Mouse (Mus musculus): ENCODE measurements around the gene Gm27021. TPM values are rescaled to one million over a fixed set of nuclear protein-coding genes. Genes with fewer than 3 reads are reported as not detected.

Gene Gm27021
- total RNA-seq, 2 experiments from 2014 or later, result not detected

DNA sequence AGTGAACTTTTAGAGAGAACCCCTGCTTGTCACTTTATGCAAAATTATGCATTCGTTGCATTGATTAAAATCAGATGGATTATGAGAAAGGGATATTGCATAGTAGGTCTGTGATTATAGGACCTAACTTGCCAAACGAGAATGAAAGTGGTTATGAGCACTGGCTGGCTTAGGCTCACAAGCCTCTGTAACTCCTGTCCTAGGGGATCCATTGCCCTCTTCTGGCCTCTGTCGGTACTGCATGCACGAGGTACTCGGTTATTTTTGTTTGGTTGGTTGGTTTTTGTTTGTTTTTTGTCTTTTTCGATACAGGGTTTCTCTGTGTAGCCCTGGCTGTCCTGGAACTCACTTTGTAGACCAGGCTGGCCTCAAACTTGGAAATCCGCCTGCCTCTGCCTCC, 60.0 kb downstream of the Gm27021 start:
- peak; percentile 71 to 82 for DNase-seq (ENCODE audit: low spot score in 2 of 2)

DNA sequence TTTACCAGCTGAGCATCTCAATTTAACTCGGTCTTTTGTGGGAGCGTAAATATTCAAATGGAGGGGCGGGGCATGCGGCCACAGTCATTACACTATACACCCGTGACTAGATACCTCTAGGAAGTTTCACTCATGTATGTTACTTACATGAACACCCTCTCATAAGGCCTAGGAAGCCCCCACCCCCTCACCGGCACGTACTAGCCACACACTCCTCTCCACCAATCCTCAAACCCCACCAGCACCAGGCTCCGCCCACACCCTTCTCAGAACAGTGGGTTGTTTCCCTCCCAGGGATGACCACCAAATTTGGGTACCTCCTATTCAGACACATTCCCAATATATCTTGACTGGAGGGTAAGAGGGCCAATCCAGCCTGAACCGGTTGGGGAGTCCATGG, 60.4 kb downstream of the Gm27021 start:
- no peak for DNase-seq (ENCODE audit: low spot score in 2 of 2)

DNA sequence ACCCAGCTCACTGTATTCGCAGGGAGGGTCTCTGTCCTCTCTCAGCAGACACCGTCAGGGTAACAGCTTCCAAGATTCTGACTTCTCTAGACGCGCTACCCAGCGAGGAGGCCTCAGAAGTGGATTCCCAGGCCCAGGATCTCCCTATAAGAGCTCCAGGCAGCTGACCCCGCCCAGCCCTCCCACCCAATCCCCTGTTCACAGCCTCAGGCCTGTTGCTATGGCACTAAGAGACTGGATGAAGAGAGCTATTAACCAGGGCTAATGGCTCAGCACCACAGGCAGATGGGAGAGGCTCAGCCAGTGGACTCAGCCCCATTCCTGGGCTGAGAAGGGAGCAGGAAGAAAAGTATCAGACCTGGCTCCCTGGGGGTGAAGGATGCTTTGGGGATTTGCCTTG, 65.2 kb downstream of the Gm27021 start:
- DNase-seq (ENCODE audit: low spot score in 2 of 2), result no peak

DNA sequence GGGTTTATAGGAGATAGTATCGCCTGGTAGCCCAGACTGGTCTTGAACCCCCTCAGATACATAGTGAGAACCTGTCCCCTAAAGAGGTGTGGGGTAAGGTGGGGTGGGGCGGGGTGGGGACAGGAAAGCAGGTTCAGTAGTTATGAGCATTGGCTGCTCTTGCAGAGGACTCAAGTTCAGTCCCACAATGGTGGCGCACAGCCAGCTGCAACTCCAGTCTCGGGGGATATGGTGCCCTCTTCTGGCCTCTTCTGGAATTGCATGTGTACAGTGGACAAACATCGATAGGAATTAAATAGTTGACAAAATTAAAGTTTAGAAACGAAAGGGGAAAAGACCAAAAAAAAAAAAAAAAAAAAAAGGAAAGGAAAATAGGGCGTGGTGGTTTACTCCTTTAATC, 68.4 kb downstream of the Gm27021 start:
- DNase-seq (ENCODE audit: low spot score in 2 of 2), result peak; percentile 80 to 87

DNA sequence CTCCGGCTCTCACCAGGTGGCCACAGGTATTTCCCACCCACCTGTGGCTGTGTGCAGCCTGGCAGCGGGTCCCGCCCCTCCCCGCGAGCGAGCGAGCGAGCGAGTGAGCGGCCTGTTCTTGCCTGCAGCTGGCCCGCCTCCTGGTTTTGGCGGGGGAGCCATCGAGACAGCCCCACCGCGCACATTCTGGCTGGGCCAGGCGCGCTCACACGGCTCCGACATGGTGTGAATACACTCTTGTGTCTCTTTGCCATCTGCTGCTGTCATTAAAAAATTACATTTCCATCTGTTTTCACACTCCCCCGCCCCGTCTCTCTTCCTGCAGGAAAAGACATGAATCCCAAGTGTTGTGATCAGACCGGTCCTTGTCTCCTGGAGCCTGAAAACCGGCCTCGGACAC, 69.3 kb downstream of the Gm27021 start:
- no peak for DNase-seq (ENCODE audit: low spot score in 2 of 2)

DNA sequence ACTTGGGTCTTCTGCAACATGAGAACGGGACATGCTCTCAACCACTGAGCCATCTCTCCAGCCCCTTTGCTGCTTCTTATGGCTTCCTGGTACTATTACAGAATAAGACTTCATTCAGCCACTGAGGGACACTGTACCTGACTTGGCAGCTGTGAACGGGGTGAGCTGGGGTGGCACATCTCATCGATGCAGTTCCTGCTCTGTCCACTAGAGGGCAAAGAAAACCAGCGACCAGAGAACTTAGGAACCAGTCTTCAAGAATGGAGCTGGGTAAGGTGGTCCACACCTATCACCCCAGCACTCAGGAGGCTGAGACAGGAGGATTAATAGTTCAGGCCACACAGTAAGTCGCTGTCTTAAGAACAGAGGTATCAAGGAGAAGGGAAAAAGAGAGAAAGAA, 71.9 kb downstream of the Gm27021 start:
- peak; percentile 56 to 57 for DNase-seq (ENCODE audit: low spot score in 2 of 2)

DNA sequence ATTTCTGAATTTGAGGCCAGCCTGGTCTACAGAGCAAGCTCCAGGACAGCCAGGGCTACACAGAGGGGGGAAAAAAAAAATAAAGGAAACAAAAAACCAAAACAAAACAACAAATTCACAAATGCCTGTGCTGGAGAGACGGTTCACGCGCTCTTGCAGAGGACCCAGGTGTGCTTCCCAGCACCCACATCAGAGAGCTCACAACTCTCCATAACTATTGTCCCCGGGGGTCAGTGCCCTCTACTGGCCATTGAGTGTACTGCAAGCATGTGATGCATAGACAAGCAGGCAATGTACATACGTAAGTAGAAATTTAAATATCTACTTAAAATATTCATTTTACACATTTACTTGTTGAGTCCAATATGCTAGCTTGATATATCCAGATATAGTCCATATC, 73.3 kb downstream of the Gm27021 start:
- DNase-seq (ENCODE audit: low spot score in 2 of 2), result no peak

DNA sequence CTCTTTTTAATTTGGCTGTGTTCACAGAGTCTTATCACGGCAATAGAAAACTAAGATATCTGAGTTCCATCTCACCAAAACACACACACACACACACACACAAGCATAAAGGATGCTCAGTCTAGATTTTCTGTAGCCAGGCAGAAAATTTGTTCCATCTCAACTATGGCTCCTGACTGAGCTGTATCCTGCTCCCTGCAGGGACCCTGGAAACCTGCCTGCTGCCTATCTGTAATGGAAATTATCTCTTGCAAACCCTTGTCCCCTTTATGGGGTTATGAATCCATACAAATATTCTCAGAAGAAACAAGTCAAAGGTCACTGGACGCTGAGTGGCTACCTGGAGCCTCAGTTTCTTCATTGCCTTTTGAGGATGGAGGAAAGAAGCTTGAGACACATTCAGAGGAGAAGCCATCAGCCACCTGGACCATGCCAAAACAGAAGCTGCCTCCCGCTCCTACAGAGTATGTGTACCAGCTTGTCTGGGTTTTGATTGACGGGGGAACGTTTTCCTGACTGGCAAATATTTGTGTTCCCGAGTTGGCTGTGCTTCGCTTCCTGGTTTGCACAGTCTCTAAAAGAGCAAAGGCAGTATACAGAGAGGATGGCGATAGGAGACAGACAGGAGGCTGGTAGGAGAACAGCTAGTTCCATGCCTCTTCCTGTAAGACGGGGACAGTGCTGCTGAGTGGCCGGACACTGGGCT, 76.1 kb downstream of the Gm27021 start:
- no peak for DNase-seq (ENCODE audit: low spot score in 2 of 2)

DNA sequence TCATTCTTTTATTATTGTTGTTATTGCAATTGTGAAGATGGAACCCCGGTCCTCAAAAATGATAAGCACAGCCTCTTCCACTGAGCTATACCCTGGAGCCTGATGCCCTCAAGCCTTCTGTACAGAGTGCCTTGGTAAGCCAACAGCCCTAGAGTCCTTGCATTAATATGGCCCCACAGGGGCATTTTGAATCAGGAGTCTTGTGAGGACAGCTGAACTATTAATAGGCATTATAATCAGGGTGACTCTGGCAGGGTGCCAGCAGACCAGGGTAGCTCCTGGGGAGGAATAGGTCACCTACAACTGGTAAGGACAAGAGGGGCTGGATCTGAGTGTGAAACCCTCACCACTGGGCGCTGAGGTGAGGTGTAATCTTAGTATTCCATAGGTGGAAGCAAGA, 78.0 kb downstream of the Gm27021 start:
- DNase-seq (ENCODE audit: low spot score in 2 of 2), result no peak

DNA sequence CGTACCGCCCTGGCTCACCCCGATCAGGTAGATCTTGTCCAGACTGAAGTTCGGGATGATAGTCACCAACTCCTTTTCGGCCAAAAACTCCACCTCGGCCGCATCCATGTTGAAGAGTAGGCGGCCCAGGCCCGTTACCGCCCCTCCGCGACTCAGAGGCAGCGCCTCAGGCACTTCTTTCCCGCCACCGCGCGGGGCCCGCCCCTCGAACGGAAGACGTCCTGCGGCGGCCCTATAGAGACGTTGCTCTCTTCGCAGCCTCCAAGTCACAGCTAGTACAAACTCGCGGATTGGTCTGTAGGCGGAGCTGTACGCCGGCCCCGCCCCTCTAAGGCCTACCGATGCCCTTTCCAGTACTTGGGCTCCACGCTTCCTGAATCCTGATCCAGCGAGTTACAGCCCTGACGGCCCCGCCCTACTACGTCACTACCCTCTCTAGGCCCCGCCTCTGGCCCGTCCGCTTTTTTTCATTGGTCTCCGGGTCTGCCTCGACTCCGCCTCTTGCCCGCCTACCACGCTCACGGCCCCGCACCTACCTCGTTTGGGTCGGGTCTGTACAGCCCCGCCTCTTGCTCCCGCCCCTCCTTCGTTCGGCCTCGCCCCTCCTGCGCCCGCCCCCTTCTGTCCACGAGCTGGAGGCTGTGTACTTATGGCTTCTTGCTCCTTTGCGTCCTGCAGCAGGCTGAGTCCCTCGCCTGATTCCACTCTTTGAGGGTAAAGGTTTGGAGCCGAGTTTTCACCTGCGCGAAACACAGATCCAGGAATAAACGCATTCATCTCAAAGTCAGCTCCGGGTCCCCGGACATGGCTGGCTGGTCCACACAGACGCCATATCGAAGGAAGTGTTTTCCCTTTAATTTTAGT, 78.7 kb downstream of the Gm27021 start, which contains the start of gene Gins2:
Gene Gins2 (minus strand): TSS at position 397 of the 864 bp plus-strand sequence.
- peak; percentile 96 for DNase-seq (ENCODE audit: low spot score in 2 of 2)

DNA sequence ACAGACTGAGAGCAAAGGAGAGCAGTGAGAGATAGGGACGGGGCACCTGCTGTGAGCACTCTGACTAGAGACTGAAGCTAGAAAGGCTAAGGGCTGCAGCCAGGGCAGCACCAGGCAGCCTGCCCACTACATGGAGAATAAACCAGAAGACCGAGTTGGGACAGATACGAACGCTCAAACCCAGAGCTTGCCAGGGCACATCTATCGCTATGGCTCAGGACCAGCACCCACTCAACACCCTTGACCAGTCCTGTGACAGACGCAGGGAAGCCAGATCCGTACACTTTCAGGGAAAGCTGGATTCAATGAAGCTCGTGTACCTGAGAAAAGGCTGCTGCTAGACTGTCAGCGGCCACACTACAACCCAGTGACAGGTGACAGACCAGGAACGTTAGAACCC, 82.4 kb downstream of the Gm27021 start:
- DNase-seq (ENCODE audit: low spot score in 2 of 2), result no peak

DNA sequence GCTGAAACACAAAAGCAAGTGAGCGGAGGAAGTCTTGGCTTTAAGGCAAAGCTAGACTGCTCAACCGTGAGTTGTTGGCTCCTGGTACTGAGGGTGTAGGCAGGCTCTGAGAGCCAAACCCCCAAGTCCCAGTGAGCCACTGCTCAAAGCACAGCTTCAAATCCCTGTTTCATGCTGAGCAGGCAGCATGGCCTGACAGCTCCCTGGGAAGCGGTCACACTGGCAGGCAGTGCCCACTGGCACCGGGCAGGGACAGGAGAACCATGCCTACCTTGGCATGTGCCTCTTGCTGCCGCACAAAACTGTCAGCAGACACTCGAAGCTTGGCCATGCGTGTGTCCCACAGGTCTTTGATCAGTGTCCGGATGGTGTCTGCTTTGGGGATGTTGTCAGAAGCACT, 86.1 kb downstream of the Gm27021 start:
- DNase-seq (ENCODE audit: low spot score in 2 of 2), result no peak

DNA sequence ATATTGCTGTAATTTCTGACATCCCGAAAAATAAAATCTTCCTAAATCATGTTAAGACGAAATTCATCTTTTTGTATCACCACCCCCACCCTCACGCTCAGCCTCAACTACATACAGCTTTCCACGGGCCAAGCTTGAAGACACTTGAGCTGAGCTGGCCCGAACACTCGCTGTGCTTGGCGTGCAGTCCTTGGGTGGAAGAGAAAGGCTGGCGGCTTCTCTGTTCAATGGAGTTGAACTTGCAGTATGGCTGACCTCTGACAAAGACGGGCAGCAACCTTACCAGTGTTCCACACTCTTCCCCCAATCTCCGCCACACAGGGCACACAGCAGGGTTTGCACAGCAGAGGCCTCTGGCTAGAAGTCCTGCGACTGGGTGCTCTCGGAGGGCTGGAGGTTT, 86.5 kb downstream of the Gm27021 start:
- no peak for DNase-seq (ENCODE audit: low spot score in 2 of 2)

DNA sequence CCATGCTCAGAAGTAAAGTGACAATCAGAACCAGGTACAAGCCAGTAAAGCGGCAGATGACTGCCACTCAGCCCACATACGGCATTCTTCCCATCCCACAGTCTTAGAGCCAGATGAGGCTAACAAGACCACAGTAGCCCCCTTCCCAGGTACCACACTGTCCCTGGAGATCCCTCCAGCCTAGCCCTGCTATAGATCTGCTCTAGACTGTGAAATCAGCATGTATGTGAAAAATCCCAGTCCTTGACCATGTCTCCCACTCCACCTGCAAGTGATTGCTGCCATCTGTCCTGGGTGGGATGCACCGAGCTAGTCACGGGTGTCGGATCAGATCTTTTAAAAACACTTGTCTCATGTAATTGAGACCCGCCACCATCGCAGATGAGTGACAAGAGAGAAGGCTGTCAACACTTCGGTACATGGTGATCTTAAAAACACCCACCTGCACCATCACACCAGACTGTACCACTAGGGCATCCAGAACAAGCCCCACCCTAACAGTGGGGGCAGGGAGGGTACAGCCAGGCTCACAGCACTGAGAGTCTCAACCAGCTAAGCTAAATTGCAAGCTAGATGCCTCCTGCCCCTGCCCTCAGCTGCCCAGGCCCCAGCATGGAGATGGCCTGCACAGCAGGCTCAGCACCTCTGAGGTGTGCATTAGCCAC, 87.4 kb downstream of the Gm27021 start:
- no peak for DNase-seq (ENCODE audit: low spot score in 2 of 2)

DNA sequence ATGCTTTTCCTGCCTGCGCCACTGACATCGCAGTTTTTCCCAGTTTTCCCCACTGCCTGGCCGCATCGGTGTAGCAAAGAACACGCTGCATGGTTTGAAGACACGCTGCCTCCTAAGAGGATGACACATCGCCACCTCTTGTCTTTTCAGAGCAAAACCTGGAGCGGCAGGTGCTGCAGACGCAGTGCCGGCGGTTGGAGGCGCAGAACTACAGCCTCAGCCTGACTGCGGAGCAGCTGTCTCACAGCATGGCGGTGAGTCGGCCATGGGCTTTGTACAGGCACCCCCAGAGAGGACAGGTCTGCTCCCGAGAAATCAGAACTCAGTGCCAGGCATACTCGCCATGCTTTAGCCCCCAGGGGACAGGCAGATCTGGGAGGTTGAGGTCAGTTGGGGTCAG, 90.1 kb downstream of the Gm27021 start:
- DNase-seq (ENCODE audit: low spot score in 2 of 2), result no peak

DNA sequence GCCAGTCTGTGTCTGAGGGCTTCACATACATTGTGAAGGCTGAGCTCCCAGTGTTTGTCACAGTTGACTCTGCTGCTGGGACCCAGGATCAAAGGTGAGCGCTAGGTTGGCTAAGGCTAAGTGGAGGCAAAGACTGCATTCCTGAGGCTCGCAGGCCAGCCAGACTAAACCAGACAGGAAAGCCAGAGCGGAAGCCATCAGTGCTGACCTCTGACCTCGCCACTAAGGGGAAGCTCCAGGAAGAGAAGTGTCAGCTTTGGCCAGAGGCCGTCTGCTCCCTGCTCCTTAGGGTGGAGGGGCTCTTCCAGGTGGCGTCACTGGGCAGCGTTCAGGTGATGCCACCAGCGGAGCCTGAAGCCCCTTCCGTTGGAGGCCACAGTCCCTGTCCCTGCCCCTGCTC, 92.1 kb downstream of the Gm27021 start:
- no peak for DNase-seq (ENCODE audit: low spot score in 2 of 2)

DNA sequence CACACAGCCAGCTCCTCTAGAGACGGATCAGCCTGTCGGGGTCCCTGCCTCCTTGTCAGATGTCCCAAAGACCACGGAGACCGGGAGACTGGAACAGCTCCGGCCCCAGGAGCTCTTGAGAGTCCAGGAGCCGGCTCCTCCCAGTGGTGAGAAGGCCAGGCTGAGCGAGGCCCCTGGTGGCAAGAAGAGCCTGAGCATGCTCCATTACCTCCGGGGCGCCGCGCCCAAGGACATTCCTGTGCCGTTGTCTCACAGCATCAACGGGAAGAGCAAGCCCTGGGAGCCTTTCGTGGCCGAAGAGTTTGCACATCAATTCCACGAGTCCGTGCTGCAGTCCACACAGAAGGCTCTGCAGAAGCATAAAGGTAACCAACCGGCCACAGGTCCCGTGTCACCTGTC, 92.9 kb downstream of the Gm27021 start:
- DNase-seq (ENCODE audit: low spot score in 2 of 2), result no peak

DNA sequence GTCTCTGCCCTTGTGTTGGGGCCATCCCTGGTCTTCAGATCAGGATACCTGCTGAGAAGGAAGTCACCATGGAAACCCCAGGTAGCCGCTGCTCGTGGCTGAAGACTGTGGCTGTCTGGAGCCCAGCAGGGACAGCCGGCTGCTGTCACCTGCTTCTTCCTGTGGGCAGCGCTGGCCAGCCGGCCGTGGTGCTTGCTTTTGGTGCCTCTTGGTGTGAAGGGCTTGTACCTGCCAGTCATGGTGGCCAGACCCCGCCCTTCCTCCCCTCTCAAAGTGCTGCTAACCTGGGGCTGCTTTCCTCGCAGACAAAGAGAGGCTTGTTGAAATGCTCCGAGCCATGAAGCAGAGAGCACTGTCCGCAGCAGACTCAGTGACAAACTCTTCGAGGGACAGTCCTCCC, 94.0 kb downstream of the Gm27021 start:
- no peak for DNase-seq (ENCODE audit: low spot score in 2 of 2)

DNA sequence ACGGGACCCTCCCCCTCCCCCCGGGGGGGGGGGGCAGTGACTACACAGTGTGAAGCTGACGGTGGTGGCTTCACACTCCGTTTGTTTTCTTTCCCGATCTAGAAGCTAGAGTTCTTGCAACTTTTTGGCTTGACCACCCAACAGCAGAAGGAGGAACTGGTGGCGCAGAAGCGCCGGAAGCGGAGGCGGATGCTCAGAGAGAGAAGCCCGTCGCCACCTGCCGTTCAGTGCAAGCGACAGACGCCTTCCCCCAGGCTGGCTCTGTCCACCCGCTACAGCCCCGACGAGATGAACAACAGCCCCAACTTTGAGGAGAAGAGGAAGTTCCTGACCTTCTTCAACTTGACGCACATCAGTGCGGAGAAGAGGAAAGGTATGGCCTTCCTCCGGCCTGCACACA, 95.3 kb downstream of the Gm27021 start:
- no peak for DNase-seq (ENCODE audit: low spot score in 2 of 2)

DNA sequence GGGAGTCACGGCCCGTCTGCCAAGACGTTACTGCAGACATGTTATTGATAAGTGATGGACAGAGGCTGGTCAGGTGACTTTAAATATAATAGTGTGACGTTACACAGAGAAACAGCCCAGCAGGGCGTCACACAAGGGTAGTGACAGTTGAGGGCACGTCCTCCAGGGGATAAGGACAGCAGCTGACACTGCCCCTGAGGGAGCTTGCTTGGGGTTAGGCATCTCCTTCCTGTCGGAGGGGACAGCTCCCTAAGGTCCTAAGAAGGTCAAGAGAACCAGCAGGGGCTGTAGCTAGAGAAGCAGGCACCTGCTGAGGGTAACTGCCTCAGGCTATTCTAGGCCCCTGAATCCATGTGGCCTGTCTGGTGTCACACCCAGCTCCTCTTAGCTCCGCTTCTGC, 96.3 kb downstream of the Gm27021 start:
- no peak for DNase-seq (ENCODE audit: low spot score in 2 of 2)

DNA sequence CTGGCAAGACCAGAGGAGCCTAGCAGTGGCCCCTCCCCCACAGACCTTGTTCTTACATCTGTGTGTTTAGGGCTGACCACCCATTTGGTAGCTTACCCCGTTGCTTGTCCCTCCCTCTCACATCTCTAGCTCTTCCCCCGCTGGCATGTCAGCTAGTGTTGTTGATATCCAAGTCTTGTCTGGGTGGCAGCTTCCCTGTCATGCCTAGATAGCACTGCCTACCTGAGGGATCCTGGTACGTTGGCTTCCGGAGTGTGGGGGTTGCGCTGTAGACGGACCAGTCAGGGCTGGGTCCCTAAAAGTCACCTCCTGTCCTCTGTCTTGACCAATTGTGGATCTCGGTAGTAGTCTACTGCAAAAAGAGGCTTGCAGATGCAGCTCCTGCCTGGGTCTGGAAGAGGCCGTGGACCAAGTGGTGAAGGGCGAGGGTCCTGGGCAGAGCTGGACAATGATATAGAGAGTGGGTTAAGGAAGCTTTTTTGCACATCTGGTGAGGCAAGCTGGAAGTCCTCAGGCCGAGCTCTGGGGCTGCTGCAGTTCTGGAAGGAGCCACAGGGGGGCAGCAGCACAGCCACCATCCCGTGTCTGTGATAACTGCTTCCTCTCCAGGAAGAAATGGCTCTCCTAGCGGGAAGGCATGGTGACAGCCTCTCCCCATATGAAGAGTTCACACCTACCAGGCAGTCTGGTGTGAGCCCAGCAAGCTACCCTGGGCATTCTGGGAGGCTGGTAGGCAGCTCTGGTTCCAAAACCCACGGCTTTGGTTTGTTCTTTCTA, 97.8 kb downstream of the Gm27021 start:
- DNase-seq (ENCODE audit: low spot score in 2 of 2), result peak; percentile 75 to 83
